Mouse (Mus musculus) liver, embryonic 12.5 days (tissue): ENCODE results near the gene Ctse. TPM values are rescaled to one million over a fixed set of nuclear protein-coding genes. Genes with fewer than 3 reads are reported as not detected.

ENCODE experiments used
- ATAC-seq: fragments of 200-750 bp; cut with Nextera tagmentation; 2 replicates; pipeline ENCODE4 v1.8.0; 2017; ENCODE audit warnings: moderate number of reproducible peaks, mild to moderate bottlenecking, moderate library complexity
- H3K27ac ChIP-seq: fragments of 300-500 bp; sonication (generic); 2 replicates; pipeline ENCODE4 v1.5.1; 2016; ENCODE audit warnings: mild to moderate bottlenecking
- H3K27me3 ChIP-seq: fragments of 300-500 bp; sonication (generic); replicated peaks from 2 replicates; pipeline ENCODE4 v1.6.1; 2016; ENCODE audit warnings: mild to moderate bottlenecking, moderate library complexity
- H3K36me3 ChIP-seq: fragments of 300-500 bp; sonication (generic); 2 replicates; pipeline ENCODE4 v1.6.1; 2016; ENCODE audit warnings: mild to moderate bottlenecking, moderate library complexity
- H3K4me1 ChIP-seq: fragments of 300-500 bp; sonication (generic); 2 replicates; pipeline ENCODE4 v1.6.1; 2016
- H3K4me2 ChIP-seq: fragments of 300-500 bp; sonication (generic); 2 replicates; pipeline ENCODE4 v1.6.1; 2016; ENCODE audit warnings: mild to moderate bottlenecking, moderate library complexity
- H3K4me3 ChIP-seq: fragments of 300-500 bp; sonication (generic); 2 replicates; pipeline ENCODE4 v1.5.1; 2016; ENCODE audit warnings: mild to moderate bottlenecking, moderate library complexity
- H3K9ac ChIP-seq: fragments of 300-500 bp; sonication (generic); 2 replicates; pipeline ENCODE4 v1.6.1; 2016; ENCODE audit warnings: mild to moderate bottlenecking, moderate library complexity
- H3K9me3 ChIP-seq: fragments of 300-500 bp; sonication (generic); replicated peaks from 2 replicates; pipeline ENCODE4 v1.6.1; 2016; ENCODE audit warnings: mild to moderate bottlenecking, moderate library complexity
- WGBS: fragments of 180-500 bp; shearing (Covaris S2); methylation state at CpG from one replicate; pipeline ENCODE4 v1.1.7; 2016; ENCODE audit not compliant: insufficient replicate concordance; 5-methylcytosine and 5-hydroxymethylcytosine counted together
- polyA plus RNA-seq: library from polyadenylated mRNA; unstranded; fragments of >200 nt; fragmentation: Nextera tagmentation; extraction: Ambion mirVana; gene quantifications from 2 replicates; pipeline ENCODE4 v1.2.1, GENCODE M21; 2016

The Ctse gene
- polyA plus RNA-seq = 12.6 TPM in 2 replicates

DNA sequence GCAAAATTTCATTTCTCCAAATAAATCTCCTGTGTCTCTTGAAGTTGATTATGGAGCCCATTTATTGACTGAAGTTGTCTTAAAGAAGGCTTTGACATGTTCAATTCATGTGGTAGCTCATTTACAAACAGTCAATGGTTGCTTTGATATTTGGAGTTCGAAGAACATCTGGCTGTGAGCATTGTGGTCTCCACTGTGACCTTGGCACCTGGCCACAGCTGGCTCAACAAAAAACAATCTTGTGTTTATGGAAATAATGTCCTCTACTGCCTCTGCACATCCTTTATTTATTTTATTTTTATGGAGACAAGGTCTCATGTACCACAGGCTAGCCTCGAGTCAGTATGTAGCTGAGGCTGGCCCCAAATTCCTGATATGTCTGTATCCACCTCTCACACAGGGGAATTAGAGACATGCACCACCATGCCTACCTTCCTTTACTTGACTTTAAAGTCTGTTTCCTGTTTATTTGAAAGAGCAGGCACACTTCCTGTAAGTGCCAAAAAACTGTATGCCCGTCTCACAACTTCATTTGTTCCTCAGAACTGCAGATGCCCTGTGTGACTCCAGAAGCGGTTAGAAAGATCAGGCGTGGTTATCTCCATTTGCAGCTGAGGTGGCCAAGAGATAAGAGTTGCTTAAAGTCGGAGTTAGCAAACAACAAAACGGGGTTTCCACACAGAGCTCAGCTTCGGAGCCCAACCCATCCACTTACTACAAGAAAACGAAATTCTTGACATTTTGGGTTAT lies at the start of gene Ctse:
Ctse (plus strand) TSS at position 516 of the 750 bp plus-strand sequence.
- H3K36me3 ChIP-seq = peaks cover 9% of the 10 kb centered on the region
- peak within 1 kb of the TSS; percentile 66 for H3K4me3 ChIP-seq
- peak within 1 kb of the TSS; percentile 60 for H3K4me2 ChIP-seq
- no peaks in the 10 kb centered on the region for H3K27me3 ChIP-seq
- WGBS = 18% methylated on average over 9 of the region's 9 CpGs
- 0 out of 2 replicates have a peak, but pooled peaks cover 3% of the 10 kb centered on the region for H3K9me3 ChIP-seq
- peak; percentile 98 for ATAC-seq
- peaks cover 23% of the 10 kb centered on the region for H3K4me1 ChIP-seq
- peak within 1 kb of the TSS; percentile 67 for H3K9ac ChIP-seq
- H3K27ac ChIP-seq = peak within 1 kb of the TSS; percentile 90

DNA sequence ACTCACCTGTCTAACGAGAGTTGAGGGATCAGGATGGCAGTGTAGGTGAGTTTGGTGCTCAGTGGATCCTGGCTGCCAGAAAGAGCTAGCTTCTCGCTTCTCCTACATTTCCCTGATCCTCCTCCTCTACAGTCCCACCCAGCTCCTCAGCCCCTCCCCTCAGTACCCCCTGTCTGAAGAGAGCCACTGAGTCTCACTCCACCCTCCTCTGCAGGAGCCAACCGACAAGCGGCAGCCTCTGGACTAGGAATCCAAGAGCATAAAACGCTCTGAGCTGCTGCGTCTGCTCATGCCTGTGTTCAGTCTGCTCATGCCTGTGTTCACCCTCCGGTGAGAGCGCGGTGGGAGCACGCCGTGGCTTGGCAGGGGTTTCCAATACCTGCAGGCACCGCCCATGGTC lies 39.2 kb upstream of the Ctse start, which contains the start of gene Avpr1b:
Avpr1b (plus strand) TSS at position 335 of the 400 bp plus-strand sequence.
- Histone ChIP-seq H3K9me3 (no peaks in the 10 kb centered on the region), H3K27ac (no peak within 1 kb of the TSS), H3K4me3 (no peak within 1 kb of the TSS), H3K4me2 (no peak within 1 kb of the TSS), H3K27me3 (peaks cover 57% of the 10 kb centered on the region), H3K9ac (no peak within 1 kb of the TSS), H3K36me3 (no peaks in the 10 kb centered on the region), H3K4me1 (no peaks in the 10 kb centered on the region; the same call in 1 of the 2 replicates)
- 22% methylated on average over 12 of the region's 12 CpGs for WGBS
- ATAC-seq = no peak

DNA sequence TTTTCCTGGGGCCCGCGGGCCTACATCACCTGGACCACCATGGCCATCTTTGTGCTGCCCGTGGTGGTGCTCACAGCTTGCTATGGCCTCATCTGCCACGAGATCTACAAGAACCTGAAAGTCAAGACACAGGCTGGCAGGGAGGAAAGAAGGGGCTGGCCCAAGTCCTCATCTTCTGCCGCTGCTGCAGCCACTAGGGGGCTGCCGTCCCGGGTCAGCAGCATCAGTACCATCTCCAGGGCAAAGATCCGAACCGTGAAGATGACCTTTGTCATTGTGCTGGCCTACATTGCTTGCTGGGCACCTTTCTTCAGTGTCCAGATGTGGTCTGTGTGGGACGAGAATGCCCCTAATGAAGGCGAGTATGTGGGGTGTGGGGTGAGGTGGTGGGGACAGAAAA lies 37.8 kb upstream of the Ctse start:
- Histone ChIP-seq H3K36me3 (no peaks in the 10 kb centered on the region), H3K4me3 (no peak overlapping the region), H3K27me3 (peaks cover 54% of the 10 kb centered on the region), H3K4me1 (no peaks in the 10 kb centered on the region; the same call in 1 of the 2 replicates), H3K27ac (no peak overlapping the region), H3K4me2 (no peak overlapping the region), H3K9me3 (no peaks in the 10 kb centered on the region), H3K9ac (no peak overlapping the region)
- WGBS = 28% methylated on average over 11 of the region's 11 CpGs
- no peak for ATAC-seq

DNA sequence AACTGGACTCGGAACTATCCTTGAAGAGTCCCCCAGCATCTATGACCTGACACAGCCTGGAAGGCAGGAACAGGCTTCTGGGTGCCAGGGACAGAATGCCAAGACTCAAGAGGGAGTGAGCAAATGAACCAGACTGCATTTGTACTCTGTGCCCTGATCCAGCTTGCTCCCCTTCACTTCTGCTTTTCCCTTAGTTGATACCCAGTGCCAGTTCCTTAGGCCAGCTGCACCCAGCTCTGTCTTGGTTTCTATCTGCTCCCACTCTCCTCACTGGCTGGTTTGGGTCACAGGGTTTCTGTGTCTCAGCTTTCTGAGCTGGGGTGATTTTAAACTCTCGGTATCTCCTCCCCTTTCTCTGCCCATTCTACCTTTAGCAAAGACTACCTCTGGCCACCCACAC lies 31.4 kb upstream of the Ctse start:
- no peaks in the 10 kb centered on the region for H3K9me3 ChIP-seq
- no peak overlapping the region for H3K4me3 ChIP-seq
- H3K27ac ChIP-seq = no peak overlapping the region
- no peak overlapping the region for H3K9ac ChIP-seq
- ATAC-seq = no peak
- peaks cover 23% of the 10 kb centered on the region; the same call in 1 of the 2 replicates for H3K27me3 ChIP-seq
- H3K4me2 ChIP-seq = no peak overlapping the region
- H3K36me3 ChIP-seq = no peaks in the 10 kb centered on the region
- H3K4me1 ChIP-seq = no peaks in the 10 kb centered on the region; the same call in 1 of the 2 replicates
- WGBS = 53% methylated on average over 2 of the region's 2 CpGs

DNA sequence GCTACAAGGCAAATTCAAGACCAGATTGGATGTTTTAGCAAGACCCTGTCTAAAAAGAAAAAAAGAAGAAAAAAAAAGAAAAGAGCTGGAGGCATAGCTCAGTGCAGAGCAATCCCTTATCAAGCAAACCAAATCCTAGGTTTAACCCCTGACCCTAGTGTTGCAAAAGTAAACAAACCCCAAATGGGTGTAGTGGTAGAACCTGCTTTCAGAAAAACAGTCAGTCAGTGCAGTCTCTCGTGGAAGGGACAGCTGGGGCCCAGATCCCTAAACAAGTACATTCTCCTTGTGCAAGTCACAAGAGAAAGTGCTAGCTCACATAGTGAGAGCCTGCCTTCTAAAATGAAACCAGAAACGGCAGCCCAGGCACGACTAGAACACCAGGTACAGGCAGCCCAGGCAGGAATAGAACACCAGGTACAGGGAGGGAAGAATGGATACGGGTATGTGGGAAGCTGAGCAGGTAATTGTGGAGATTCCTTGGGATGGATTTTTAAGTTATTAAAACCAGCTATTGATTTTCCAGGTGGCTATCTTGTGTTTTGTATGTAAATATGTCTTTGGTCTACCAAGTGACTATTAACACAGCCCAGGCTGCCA lies 25.4 kb upstream of the Ctse start:
- peak overlapping the region; percentile 19; the same call in 1 of the 2 replicates for H3K4me2 ChIP-seq
- ATAC-seq = 0 out of 2 replicates have a peak, but pooled peaks have one; percentile 27
- H3K4me3 ChIP-seq = no peak overlapping the region
- peaks cover 31% of the 10 kb centered on the region for H3K4me1 ChIP-seq
- no peaks in the 10 kb centered on the region for H3K36me3 ChIP-seq
- WGBS = 44% methylated on average over 4 of the region's 4 CpGs
- H3K9me3 ChIP-seq = no peaks in the 10 kb centered on the region
- H3K27ac ChIP-seq = 0 out of 2 replicates have a peak overlapping the region, but pooled peaks have one; percentile 37
- peaks cover 5% of the 10 kb centered on the region; the same call in 1 of the 2 replicates for H3K27me3 ChIP-seq
- no peak overlapping the region for H3K9ac ChIP-seq

DNA sequence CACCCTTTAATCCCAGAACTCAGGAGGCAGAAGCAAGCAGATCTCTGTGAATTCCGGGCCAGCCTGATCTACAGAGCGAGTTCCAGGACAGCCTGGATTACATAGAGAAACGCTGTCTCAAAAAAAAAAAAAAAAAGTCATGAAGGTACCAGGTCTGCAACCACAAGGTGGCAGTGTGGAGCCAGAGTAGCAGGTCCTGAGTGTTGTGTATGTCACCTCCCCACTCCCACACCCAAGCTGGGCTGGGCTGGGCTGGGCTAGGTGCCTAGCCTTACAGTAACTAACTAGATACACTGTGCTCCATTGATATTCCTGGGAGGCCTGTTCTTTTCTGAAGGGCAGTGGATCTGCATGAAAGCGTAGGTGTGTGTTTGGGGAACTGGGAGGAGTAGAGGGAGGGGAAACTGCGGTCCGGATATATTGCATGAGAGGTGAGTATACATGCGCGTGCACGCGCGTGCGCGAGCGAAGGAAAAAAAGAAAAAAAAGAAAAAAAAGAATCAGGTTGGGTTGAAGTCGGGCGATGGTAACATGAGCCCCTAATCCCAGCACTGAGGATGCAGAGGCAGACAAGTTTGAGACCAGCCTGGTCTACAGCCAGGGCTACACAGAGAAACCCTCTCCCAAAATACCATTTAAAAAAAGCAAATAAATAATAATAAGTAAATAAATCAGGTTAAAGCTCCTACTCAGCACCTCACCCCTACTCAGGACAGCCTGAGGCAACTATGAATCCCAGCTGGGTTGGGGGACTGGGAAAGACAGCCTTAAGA lies 24.6 kb upstream of the Ctse start:
- no peak overlapping the region for H3K4me3 ChIP-seq
- H3K27ac ChIP-seq = no peak overlapping the region
- H3K4me1 ChIP-seq = peaks cover 31% of the 10 kb centered on the region
- H3K27me3 ChIP-seq = peaks cover 5% of the 10 kb centered on the region; the same call in 1 of the 2 replicates
- H3K9me3 ChIP-seq = no peaks in the 10 kb centered on the region
- no peaks in the 10 kb centered on the region for H3K36me3 ChIP-seq
- peak overlapping the region; percentile 38 for H3K4me2 ChIP-seq
- 54% methylated on average over 16 of the region's 16 CpGs for WGBS
- no peak overlapping the region for H3K9ac ChIP-seq
- peak; percentile 78 for ATAC-seq

DNA sequence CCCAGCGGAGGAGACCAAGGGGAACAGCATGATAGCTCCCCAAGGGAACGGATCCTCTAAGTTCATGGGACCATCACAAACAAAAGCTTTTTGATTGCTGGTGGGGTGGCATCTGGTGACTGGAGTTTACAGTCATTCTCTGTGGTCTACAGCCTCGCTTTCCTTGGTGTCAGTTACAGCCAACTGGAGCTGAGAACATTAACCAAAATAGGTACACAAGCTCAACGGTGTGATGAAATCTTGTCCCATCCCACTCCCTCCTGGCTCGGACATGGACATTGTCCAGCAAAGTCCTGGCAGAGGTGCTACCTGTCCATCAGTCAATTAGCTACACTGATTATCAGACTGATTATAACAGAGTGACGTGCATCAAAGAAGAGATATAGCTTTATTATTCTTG lies 23.5 kb upstream of the Ctse start:
- H3K27me3 ChIP-seq = peaks cover 6% of the 10 kb centered on the region; the same call in 1 of the 2 replicates
- H3K4me2 ChIP-seq = no peak overlapping the region
- H3K9me3 ChIP-seq = no peaks in the 10 kb centered on the region
- 66% methylated on average over 6 of the region's 6 CpGs for WGBS
- no peak overlapping the region; the same call in 1 of the 2 replicates for H3K27ac ChIP-seq
- ATAC-seq = no peak
- H3K4me3 ChIP-seq = no peak overlapping the region
- H3K36me3 ChIP-seq = no peaks in the 10 kb centered on the region
- no peak overlapping the region for H3K9ac ChIP-seq
- H3K4me1 ChIP-seq = peaks cover 31% of the 10 kb centered on the region

DNA sequence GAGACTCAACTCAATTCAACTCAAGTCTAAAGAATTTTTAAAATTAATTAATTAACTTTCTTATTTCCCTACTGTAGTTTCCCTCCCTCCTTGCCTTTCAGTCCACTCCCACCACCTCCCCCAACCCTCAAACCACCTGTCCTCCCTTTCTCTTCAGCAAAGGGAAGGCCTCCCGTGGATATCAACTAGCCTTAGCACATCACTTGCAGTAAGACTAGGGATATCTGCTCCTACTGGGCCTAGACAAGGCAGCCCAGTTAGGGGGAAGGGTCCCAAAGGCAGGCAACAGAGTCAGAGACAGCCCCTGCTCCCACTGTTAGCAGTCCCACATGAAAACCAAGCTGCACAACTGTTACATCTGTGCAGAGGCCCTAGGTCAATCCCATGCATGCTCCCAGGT lies 22.0 kb upstream of the Ctse start:
- 74% methylated on average over 1 of the region's 1 CpGs for WGBS
- peaks cover 31% of the 10 kb centered on the region for H3K4me1 ChIP-seq
- H3K9me3 ChIP-seq = no peaks in the 10 kb centered on the region
- H3K36me3 ChIP-seq = no peaks in the 10 kb centered on the region
- H3K4me3 ChIP-seq = no peak overlapping the region
- no peak overlapping the region for H3K9ac ChIP-seq
- peak overlapping the region; percentile 23 for H3K27ac ChIP-seq
- peak; percentile 3; the same call in 1 of the 2 replicates for ATAC-seq
- H3K27me3 ChIP-seq = peaks cover 11% of the 10 kb centered on the region; the same call in 1 of the 2 replicates
- peak overlapping the region; percentile 5; the same call in 1 of the 2 replicates for H3K4me2 ChIP-seq

DNA sequence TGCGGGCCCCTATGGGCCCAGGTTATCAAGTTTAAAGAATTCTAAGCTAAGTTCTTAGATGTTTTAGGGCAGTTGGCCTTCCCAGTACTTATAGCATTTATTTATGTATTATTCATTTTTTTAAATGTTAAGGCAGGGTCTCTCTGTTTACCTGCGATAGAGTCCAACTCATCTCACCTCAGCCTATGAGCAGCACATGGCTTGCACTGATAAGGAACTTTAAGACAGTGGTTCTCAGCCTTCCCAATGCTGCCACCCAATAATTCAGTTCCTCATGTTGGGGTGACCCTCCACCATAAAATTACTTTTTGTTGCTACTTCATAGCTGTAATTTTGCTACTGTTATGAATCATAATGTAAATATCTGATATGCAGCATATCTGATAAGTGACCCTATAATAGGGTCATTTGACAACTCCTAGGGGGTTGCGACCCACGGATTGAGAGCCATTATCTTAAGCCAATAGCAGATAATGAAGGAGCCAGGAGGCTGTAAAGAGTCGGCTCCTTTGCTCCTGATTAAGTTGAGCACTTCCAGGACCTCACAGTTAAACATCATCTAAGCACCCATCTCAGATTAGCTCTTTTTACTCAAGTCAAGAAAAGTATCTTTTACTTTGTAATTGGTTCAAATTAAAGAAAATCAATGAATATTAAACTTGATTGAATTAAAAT lies 21.4 kb upstream of the Ctse start:
- Histone ChIP-seq H3K27ac (peak overlapping the region; percentile 42; the same call in 1 of the 2 replicates), H3K36me3 (no peaks in the 10 kb centered on the region), H3K4me3 (no peak overlapping the region), H3K4me2 (peak overlapping the region; percentile 5), H3K4me1 (peaks cover 31% of the 10 kb centered on the region), H3K9me3 (no peaks in the 10 kb centered on the region), H3K9ac (no peak overlapping the region), H3K27me3 (peaks cover 11% of the 10 kb centered on the region; the same call in 1 of the 2 replicates)
- 36% methylated on average over 5 of the region's 5 CpGs for WGBS
- peak; percentile 76 for ATAC-seq

DNA sequence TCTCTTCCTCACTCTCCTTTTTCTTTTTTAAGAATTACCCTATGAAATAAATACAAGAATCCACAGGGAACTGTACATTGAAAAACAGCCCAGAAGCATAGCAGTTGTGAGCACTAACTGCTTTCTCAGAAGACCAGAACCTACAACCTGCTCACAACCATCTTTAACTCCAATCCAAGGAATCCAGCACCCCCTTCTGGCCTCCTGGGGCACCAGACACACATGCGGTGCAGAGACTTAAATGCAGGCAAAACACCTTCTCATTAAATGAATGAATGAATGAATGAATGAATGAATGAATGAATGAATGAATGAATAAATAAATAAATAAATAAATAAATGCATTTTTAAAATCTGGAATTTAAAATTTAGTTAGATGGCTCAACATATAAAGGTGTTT lies 19.5 kb upstream of the Ctse start:
- H3K4me1 ChIP-seq = peaks cover 26% of the 10 kb centered on the region
- no peaks in the 10 kb centered on the region for H3K36me3 ChIP-seq
- no peak overlapping the region for H3K27ac ChIP-seq
- WGBS = 78% methylated on average over 1 of the region's 1 CpGs
- no peak overlapping the region for H3K4me3 ChIP-seq
- no peaks in the 10 kb centered on the region for H3K9me3 ChIP-seq
- no peak for ATAC-seq
- H3K27me3 ChIP-seq = peaks cover 11% of the 10 kb centered on the region; the same call in 1 of the 2 replicates
- H3K9ac ChIP-seq = no peak overlapping the region
- H3K4me2 ChIP-seq = no peak overlapping the region

DNA sequence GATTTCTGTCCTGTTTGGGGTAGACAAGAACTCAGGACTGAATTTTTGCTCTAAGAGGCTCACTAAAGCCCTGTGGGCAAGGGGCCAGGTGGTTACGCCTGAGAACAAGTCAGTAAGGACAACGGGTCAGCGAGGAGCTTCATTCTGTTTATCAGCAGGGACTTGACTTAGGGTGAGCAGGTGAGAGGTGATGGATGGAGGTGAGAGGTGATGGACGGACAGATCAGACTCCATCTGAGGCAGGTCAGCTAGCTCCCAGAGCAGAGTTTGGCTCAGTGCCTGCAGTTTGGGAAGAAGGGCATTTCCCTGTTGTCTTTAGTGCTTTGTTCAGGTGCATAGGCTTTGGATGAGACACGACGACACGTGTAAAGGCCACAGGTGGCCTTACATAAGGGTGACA lies 18.8 kb upstream of the Ctse start:
- no peaks in the 10 kb centered on the region for H3K36me3 ChIP-seq
- peaks cover 25% of the 10 kb centered on the region for H3K4me1 ChIP-seq
- no peak overlapping the region for H3K4me2 ChIP-seq
- H3K9ac ChIP-seq = no peak overlapping the region
- peaks cover 11% of the 10 kb centered on the region; the same call in 1 of the 2 replicates for H3K27me3 ChIP-seq
- WGBS = 75% methylated on average over 7 of the region's 7 CpGs
- no peaks in the 10 kb centered on the region for H3K9me3 ChIP-seq
- ATAC-seq = no peak
- no peak overlapping the region for H3K27ac ChIP-seq
- no peak overlapping the region for H3K4me3 ChIP-seq
